Mouse (Mus musculus): Measurements from ENCODE around the gene Rgma. TPM values are rescaled to one million over a fixed set of nuclear protein-coding genes. Genes with fewer than 3 reads are reported as not detected.

Gene Rgma
- total and polyA plus RNA-seq, 3 experiments: 27.4 to 83.7 (median 54.6) TPM

DNA sequence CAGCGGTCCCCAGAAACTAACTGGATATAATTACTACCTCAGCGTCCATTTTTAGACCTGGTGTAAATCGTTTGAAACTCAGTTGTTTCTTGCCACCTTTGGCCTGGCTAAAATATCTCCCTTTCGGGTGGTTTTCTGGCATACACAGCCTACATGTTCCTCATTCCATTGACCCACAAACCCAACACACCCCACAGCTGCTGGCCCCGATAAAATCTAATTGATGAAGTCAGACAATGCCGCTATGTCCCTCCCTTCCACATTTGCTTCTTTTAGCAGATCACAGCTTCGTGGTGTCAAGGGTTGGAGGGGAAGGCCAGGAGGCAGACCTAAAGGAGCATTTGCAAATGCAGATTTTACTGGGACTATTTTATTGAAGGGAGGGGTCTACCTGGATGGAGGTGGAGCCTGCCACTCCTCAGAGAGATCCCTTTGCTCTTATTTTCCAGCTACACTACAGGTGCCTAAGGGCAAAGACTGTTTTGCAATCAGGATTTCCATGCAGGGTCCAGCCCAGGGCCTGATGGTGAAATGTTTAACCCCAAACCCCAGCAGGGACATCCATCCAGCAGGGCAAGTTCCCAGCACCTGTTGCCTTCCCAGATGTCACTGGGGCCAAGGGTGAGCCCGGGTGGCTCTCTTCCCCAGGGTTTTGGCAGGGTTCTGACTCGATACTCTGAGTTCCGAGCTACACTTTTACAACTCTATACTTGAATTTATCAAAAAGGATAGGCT, 3.6 kb upstream of the Rgma start:
- H3K27ac ChIP-seq: peak overlapping the region; percentile 76; the same call in 1 of the 2 replicates
- WGBS: 52% methylated on average over 10 of the region's 10 CpGs
- H3K36me3 ChIP-seq (ENCODE audit: control insufficient read depth, insufficient read depth, low read length): peaks cover 2% of the 10 kb centered on the region; the same call in 1 of the 2 replicates
- no peaks in the 10 kb centered on the region for H3K79me2 ChIP-seq (replicated peaks; ENCODE audit: control insufficient read depth, insufficient read depth, low read length)
- no peak overlapping the region; the same call in 1 of the 2 replicates for H3K4me3 ChIP-seq
- no peak overlapping the region for H3K9ac ChIP-seq (ENCODE audit: low read depth, low read length)
- intact Hi-C loops (cut with DNase I): loop anchor here (2.0 to 10.0 kb wide), 3 partner anchors 19 to 347 kb away; no protein-coding TSS in a partner anchor
- H3K27me3 ChIP-seq (ENCODE audit: control insufficient read depth, insufficient read depth, low read length): no peaks in the 10 kb centered on the region
- peaks cover 5% of the 10 kb centered on the region for H3K4me1 ChIP-seq (ENCODE audit: control insufficient read depth, insufficient read depth, low read length)
- TF ChIP-seq EP300 (IDR thresholded peaks at IDR 0.05; ENCODE audit: insufficient read depth, low read depth, low read length) (no peak), CTCF (IDR thresholded peaks at IDR 0.05) (no peak), POLR2A (IDR thresholded peaks at IDR 0.05; ENCODE audit: insufficient read depth, low read depth, low read length) (no peak)
- DNase-seq: no peak

DNA sequence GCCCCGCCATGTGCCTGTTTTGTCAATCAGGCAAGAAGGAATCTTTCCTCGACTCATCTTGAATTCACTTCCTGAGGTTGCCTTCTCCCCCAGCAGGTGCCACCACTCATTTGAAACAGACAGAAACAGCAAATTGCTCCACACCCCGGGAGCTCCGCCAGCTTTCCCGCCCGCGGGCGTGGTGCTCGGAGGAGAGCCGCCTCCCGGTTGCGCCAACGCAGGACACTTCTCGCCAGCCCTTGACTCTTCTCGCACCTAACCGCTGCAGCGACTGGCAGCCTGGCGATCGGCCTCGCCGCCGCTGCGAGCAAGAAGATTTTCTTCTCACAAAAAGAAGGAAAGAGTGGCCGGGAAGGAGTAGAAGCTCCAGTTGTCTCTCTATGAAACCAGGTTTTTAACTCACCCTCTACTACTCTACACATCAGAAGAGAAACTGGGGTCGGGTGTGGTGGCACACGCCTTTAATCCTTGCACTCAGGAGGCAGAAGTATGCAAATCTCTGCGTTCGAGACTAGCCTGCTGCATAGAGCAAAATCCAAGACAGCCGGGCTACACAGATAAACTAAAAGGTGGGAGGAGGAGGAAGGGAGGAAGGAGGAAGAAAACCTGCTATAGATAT, 2.8 kb upstream of the Rgma start:
- DNase-seq: peak; percentile 88 to 90
- Histone ChIP-seq H3K27ac (peak overlapping the region; percentile 76), H3K79me2 (replicated peaks; ENCODE audit: control insufficient read depth, insufficient read depth, low read length) (no peaks in the 10 kb centered on the region), H3K27me3 (ENCODE audit: control insufficient read depth, insufficient read depth, low read length) (no peaks in the 10 kb centered on the region), H3K4me1 (ENCODE audit: control insufficient read depth, insufficient read depth, low read length) (peaks cover 5% of the 10 kb centered on the region), H3K4me3 (peak overlapping the region; percentile 34), H3K9ac (ENCODE audit: low read depth, low read length) (peak overlapping the region; percentile 12), H3K36me3 (ENCODE audit: control insufficient read depth, insufficient read depth, low read length) (peaks cover 2% of the 10 kb centered on the region; the same call in 1 of the 2 replicates)
- WGBS: 4% methylated on average over 29 of the region's 29 CpGs
- intact Hi-C loops (cut with DNase I): loop anchor here (2.0 to 10.0 kb wide), 3 partner anchors 20 to 348 kb away; no protein-coding TSS in a partner anchor
- peak; percentile 62 for TF ChIP-seq CTCF (IDR thresholded peaks at IDR 0.05)
- no peak; the same call in 1 of the 2 replicates for TF ChIP-seq POLR2A (IDR thresholded peaks at IDR 0.05; ENCODE audit: insufficient read depth, low read depth, low read length)

DNA sequence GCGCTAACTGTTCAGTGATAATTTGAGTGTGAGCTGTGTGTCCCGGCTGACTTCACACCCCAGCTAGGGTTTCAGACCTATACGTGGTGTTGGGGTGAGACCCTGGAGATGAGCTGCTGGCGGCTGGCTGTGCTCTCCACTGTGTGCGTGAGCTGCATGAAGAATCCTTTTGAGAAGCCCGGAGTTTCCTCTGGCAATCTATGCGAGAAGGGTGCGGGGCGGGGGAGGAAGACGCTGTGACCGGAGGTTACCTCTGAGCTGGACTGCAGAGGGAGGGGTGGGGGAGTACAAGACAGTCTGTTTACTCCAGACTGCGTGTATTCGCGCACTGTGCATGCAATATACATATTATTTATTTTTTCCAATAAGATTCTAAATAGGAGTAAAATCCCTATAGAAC, 582 bp upstream of the Rgma start:
- intact Hi-C loops (cut with DNase I): loop anchor here (2.0 to 10.0 kb wide), 4 partner anchors 44 to 350 kb away; no protein-coding TSS in a partner anchor
- peak overlapping the region; percentile 49 for H3K9ac ChIP-seq (ENCODE audit: low read depth, low read length)
- H3K27ac ChIP-seq: peak overlapping the region; percentile 75

DNA sequence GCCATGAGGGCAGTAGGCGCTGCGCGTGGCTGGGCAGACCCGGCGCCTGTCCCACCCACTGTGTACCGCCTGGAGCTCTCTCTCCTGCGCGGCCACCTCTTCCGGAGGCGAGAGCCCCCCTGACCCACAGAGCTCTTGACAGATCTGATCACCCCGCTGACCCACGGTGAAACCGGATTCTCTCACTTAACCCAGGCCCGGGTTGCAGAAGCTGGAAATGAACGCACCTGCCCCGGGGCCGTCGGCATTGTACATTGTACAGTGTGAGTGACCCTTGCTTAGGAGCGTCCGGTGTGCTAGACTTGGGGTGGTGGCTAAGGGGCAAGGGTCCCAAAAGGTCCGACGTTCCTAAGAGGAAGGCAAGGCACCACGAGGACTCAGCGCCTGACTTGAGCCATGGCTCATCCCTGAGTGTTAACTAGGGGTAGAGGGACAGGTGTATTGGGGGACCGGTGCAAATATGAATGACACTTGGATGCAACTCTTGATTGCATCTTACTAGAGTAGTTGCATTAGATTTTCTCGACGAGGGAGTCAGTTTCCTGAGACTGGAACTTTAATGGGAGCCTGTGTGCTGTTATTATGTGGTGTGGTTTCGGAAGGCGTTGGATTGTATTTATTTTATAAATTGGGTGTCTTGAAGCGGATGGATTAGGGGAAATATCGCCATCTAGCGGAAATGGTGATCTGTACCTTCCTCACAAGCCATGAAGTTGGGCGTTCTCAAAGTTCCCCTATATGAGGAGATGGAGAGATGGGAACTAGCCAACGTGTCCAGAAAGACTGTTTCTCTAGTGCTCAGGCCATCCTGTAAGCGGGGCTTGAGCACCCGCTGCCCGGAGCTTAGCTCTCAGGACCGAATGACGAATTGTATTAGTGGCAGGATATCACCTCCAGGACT, 1.0 kb downstream of the Rgma start:
- DNase-seq: peak; percentile 62 to 64
- peaks cover 5% of the 10 kb centered on the region for H3K4me1 ChIP-seq (ENCODE audit: control insufficient read depth, insufficient read depth, low read length)
- 0 out of 2 replicates have a peak, but pooled peaks have one; percentile 17 for TF ChIP-seq EP300 (IDR thresholded peaks at IDR 0.05; ENCODE audit: insufficient read depth, low read depth, low read length)
- TF ChIP-seq CTCF (IDR thresholded peaks at IDR 0.05): peak; percentile 87
- TF ChIP-seq POLR2A (IDR thresholded peaks at IDR 0.05; ENCODE audit: insufficient read depth, low read depth, low read length): no peak
- WGBS: under 1% methylated on average over 39 of the region's 39 CpGs
- H3K36me3 ChIP-seq (ENCODE audit: control insufficient read depth, insufficient read depth, low read length): peaks cover 2% of the 10 kb centered on the region; the same call in 1 of the 2 replicates
- intact Hi-C loops (cut with DNase I): loop anchor here (2.0 to 10.0 kb wide), 4 partner anchors 46 to 352 kb away; no protein-coding TSS in a partner anchor
- H3K4me3 ChIP-seq: peak overlapping the region; percentile 67
- H3K27ac ChIP-seq: peak overlapping the region; percentile 75
- H3K27me3 ChIP-seq (ENCODE audit: control insufficient read depth, insufficient read depth, low read length): no peaks in the 10 kb centered on the region
- no peaks in the 10 kb centered on the region for H3K79me2 ChIP-seq (replicated peaks; ENCODE audit: control insufficient read depth, insufficient read depth, low read length)
- H3K9ac ChIP-seq (ENCODE audit: low read depth, low read length): peak overlapping the region; percentile 94

More for the DNA sequence above, 582 bp upstream of the Rgma start:
- peak overlapping the region; percentile 67 for H3K4me3 ChIP-seq
- TF ChIP-seq CTCF (IDR thresholded peaks at IDR 0.05) (no peak), EP300 (IDR thresholded peaks at IDR 0.05; ENCODE audit: insufficient read depth, low read depth, low read length) (no peak), POLR2A (IDR thresholded peaks at IDR 0.05; ENCODE audit: insufficient read depth, low read depth, low read length) (no peak)
- 3% methylated on average over 14 of the region's 14 CpGs for WGBS
- peaks cover 5% of the 10 kb centered on the region for H3K4me1 ChIP-seq (ENCODE audit: control insufficient read depth, insufficient read depth, low read length)
- H3K36me3 ChIP-seq (ENCODE audit: control insufficient read depth, insufficient read depth, low read length): peaks cover 2% of the 10 kb centered on the region; the same call in 1 of the 2 replicates
- peak; percentile 69 for DNase-seq
- no peaks in the 10 kb centered on the region for H3K27me3 ChIP-seq (ENCODE audit: control insufficient read depth, insufficient read depth, low read length)
- no peaks in the 10 kb centered on the region for H3K79me2 ChIP-seq (replicated peaks; ENCODE audit: control insufficient read depth, insufficient read depth, low read length)

DNA sequence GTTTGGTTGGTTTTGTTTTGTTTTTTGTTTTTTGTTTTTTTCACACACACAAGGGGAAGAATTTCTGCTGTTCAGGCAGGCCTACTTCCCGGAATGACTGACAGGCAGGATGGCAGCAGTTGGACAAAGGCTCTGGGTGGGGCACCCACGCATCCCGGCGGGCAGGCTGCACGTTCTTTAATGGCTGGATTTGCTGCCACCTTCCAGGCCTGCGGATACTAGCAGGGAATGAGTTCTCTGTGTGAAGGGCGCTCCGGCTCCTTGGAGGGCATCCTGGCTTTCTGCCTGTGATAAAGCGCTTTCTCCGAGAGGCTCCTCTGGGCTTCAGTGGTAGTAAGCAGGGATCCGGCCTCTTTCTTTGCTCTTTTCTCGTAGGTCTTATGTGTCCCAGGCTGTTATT, 2.0 kb downstream of the Rgma start:
- Histone ChIP-seq H3K36me3 (ENCODE audit: control insufficient read depth, insufficient read depth, low read length) (peaks cover 2% of the 10 kb centered on the region; the same call in 1 of the 2 replicates), H3K27me3 (ENCODE audit: control insufficient read depth, insufficient read depth, low read length) (no peaks in the 10 kb centered on the region), H3K4me1 (ENCODE audit: control insufficient read depth, insufficient read depth, low read length) (peaks cover 5% of the 10 kb centered on the region), H3K79me2 (replicated peaks; ENCODE audit: control insufficient read depth, insufficient read depth, low read length) (no peaks in the 10 kb centered on the region), H3K9ac (ENCODE audit: low read depth, low read length) (no peak overlapping the region), H3K4me3 (peak overlapping the region; percentile 1; the same call in 1 of the 2 replicates), H3K27ac (peak overlapping the region; percentile 42; the same call in 1 of the 2 replicates)
- peak; percentile 26 to 51 for DNase-seq
- intact Hi-C loops (cut with DNase I): loop anchor here (2.0 to 10.0 kb wide), 4 partner anchors 45 to 353 kb away; no protein-coding TSS in a partner anchor
- 44% methylated on average over 12 of the region's 12 CpGs for WGBS
- TF ChIP-seq EP300 (IDR thresholded peaks at IDR 0.05; ENCODE audit: insufficient read depth, low read depth, low read length): no peak
- no peak for TF ChIP-seq CTCF (IDR thresholded peaks at IDR 0.05)
